Mouse (Mus musculus) embryonic facial prominence, embryonic 12.5 days (tissue): ENCODE measurements around the gene Shank1. TPM values are rescaled to one million over a fixed set of nuclear protein-coding genes. Genes with fewer than 3 reads are reported as not detected.

Experiments used
- ATAC-seq: fragments of 200-750 bp; cut with Nextera tagmentation; 2 replicates; pipeline ENCODE4 v1.8.0; 2017; ENCODE audit not compliant: insufficient number of reproducible peaks, insufficient read depth, low FRiP score, low TSS enrichment
- H3K27ac ChIP-seq: fragments of 300-500 bp; sonication (generic); 2 replicates; pipeline ENCODE4 v1.5.1; 2016; ENCODE audit warnings: mild to moderate bottlenecking
- H3K27me3 ChIP-seq: fragments of 300-500 bp; sonication (generic); 2 replicates; pipeline ENCODE4 v1.6.1; 2016; ENCODE audit warnings: mild to moderate bottlenecking, moderate library complexity
- H3K36me3 ChIP-seq: fragments of 300-500 bp; sonication (generic); 2 replicates; pipeline ENCODE4 v1.6.1; 2016; ENCODE audit warnings: mild to moderate bottlenecking
- H3K4me1 ChIP-seq: fragments of 300-500 bp; sonication (generic); 2 replicates; pipeline ENCODE4 v1.6.1; 2016
- H3K4me2 ChIP-seq: fragments of 300-500 bp; sonication (generic); replicated peaks from 2 replicates; pipeline ENCODE4 v1.6.1; 2016; ENCODE audit warnings: mild to moderate bottlenecking, moderate library complexity
- H3K4me3 ChIP-seq: fragments of 300-500 bp; sonication (generic); 2 replicates; pipeline ENCODE4 v1.5.1; 2016; ENCODE audit warnings: mild to moderate bottlenecking
- H3K9ac ChIP-seq: fragments of 300-500 bp; sonication (generic); 2 replicates; pipeline ENCODE4 v1.6.1; 2016; ENCODE audit warnings: mild to moderate bottlenecking, moderate library complexity
- H3K9me3 ChIP-seq: fragments of 300-500 bp; sonication (generic); 2 replicates; pipeline ENCODE4 v1.6.1; 2016; ENCODE audit warnings: mild to moderate bottlenecking, moderate library complexity
- WGBS: fragments of 180-500 bp; shearing (Covaris S2); methylation state at CpG from one replicate; pipeline ENCODE4 v1.1.7; 2016; 5-methylcytosine and 5-hydroxymethylcytosine counted together
- polyA plus RNA-seq: library from polyadenylated mRNA; unstranded; fragments of >200 nt; fragmentation: Nextera tagmentation; extraction: Ambion mirVana; gene quantifications from 2 replicates; pipeline ENCODE4 v1.2.1, GENCODE M21; 2016

Gene Shank1
- polyA plus RNA-seq, 1 experiment from 2014 or later, result 2.4 TPM

GRCm38 (mm10) chr7:44326614-44327013, 16.6 kb downstream of the Shank1 start:
- H3K9ac ChIP-seq, result no peak overlapping the region
- H3K9me3 ChIP-seq, result no peaks in the 10 kb centered on the region
- H3K4me3 ChIP-seq, result no peak overlapping the region
- H3K4me2 ChIP-seq, result no peak overlapping the region
- peaks cover 21% of the 10 kb centered on the region; the same call in 1 of the 2 replicates for H3K27me3 ChIP-seq
- H3K36me3 ChIP-seq, result no peaks in the 10 kb centered on the region
- H3K27ac ChIP-seq, result no peak overlapping the region
- ATAC-seq, result no peak
- H3K4me1 ChIP-seq, result no peaks in the 10 kb centered on the region
- 63% methylated on average over 6 of the region's 6 CpGs for WGBS

GRCm38 (mm10) chr7:44332336-44332735, 22.3 kb downstream of the Shank1 start:
- H3K9me3 ChIP-seq, result no peaks in the 10 kb centered on the region
- no peak overlapping the region for H3K4me3 ChIP-seq
- WGBS, result 59% methylated on average over 3 of the region's 3 CpGs
- no peak overlapping the region for H3K27ac ChIP-seq
- peaks cover 8% of the 10 kb centered on the region for H3K4me1 ChIP-seq
- no peaks in the 10 kb centered on the region for H3K36me3 ChIP-seq
- H3K27me3 ChIP-seq, result peaks cover 53% of the 10 kb centered on the region
- no peak overlapping the region for H3K9ac ChIP-seq
- no peak for ATAC-seq
- no peak overlapping the region for H3K4me2 ChIP-seq

- no peaks in the 10 kb centered on the region for H3K36me3 ChIP-seq
- no peak overlapping the region for H3K9ac ChIP-seq
- no peak overlapping the region for H3K4me3 ChIP-seq
- no peaks in the 10 kb centered on the region for H3K9me3 ChIP-seq
- no peak for ATAC-seq
- peaks cover 8% of the 10 kb centered on the region for H3K4me1 ChIP-seq
- no peak overlapping the region for H3K27ac ChIP-seq
- H3K4me2 ChIP-seq, result no peak overlapping the region
- WGBS, result 64% methylated on average over 14 of the region's 14 CpGs
- peaks cover 69% of the 10 kb centered on the region for H3K27me3 ChIP-seq
Measured at GRCm38 (mm10) chr7:44334139-44334538, 24.1 kb downstream of the Shank1 start.

GRCm38 (mm10) chr7:44335031-44335878, 25.2 kb downstream of the Shank1 start:
- Histone ChIP-seq H3K27ac (0 out of 2 replicates have a peak overlapping the region, but pooled peaks have one; percentile 36), H3K4me3 (peak overlapping the region; percentile 45), H3K9me3 (no peaks in the 10 kb centered on the region), H3K9ac (peak overlapping the region; percentile 36; the same call in 1 of the 2 replicates), H3K27me3 (peaks cover 80% of the 10 kb centered on the region), H3K4me1 (peaks cover 8% of the 10 kb centered on the region), H3K36me3 (no peaks in the 10 kb centered on the region), H3K4me2 (peak overlapping the region; percentile 90)
- WGBS, result 4% methylated on average over 27 of the region's 40 CpGs
- ATAC-seq, result peak; percentile 43; the same call in 1 of the 2 replicates

GRCm38 (mm10) chr7:44336046-44337021, 26.3 kb downstream of the Shank1 start:
- Histone ChIP-seq H3K9ac (peak overlapping the region; percentile 36; the same call in 1 of the 2 replicates), H3K36me3 (no peaks in the 10 kb centered on the region), H3K27ac (0 out of 2 replicates have a peak overlapping the region, but pooled peaks have one; percentile 36), H3K4me3 (peak overlapping the region; percentile 45), H3K4me2 (peak overlapping the region; percentile 90), H3K9me3 (no peaks in the 10 kb centered on the region), H3K27me3 (peaks cover 88% of the 10 kb centered on the region), H3K4me1 (peaks cover 8% of the 10 kb centered on the region)
- 2% methylated on average over 41 of the region's 54 CpGs for WGBS
- no peak for ATAC-seq

GRCm38 (mm10) chr7:44337121-44337849, 27.2 kb downstream of the Shank1 start:
- H3K27me3 ChIP-seq, result peaks cover 94% of the 10 kb centered on the region
- no peaks in the 10 kb centered on the region for H3K9me3 ChIP-seq
- no peaks in the 10 kb centered on the region for H3K36me3 ChIP-seq
- no peak overlapping the region for H3K9ac ChIP-seq
- no peak for ATAC-seq
- H3K4me3 ChIP-seq, result no peak overlapping the region
- H3K4me1 ChIP-seq, result peaks cover 8% of the 10 kb centered on the region
- peak overlapping the region; percentile 90; the same call in 1 of the 2 replicates for H3K4me2 ChIP-seq
- WGBS, result 4% methylated on average over 32 of the region's 32 CpGs
- H3K27ac ChIP-seq, result no peak overlapping the region

GRCm38 (mm10) chr7:44340226-44340625, 30.2 kb downstream of the Shank1 start:
- Histone ChIP-seq H3K27me3 (peaks cover 90% of the 10 kb centered on the region), H3K9ac (no peak overlapping the region), H3K4me3 (no peak overlapping the region), H3K27ac (no peak overlapping the region), H3K9me3 (no peaks in the 10 kb centered on the region), H3K4me1 (peaks cover 12% of the 10 kb centered on the region), H3K4me2 (no peak overlapping the region), H3K36me3 (no peaks in the 10 kb centered on the region)
- no peak for ATAC-seq
- WGBS, result 67% methylated on average over 6 of the region's 6 CpGs

- Histone ChIP-seq H3K4me2 (no peak overlapping the region), H3K9ac (no peak overlapping the region), H3K4me1 (peaks cover 7% of the 10 kb centered on the region), H3K36me3 (no peaks in the 10 kb centered on the region), H3K4me3 (no peak overlapping the region), H3K27ac (no peak overlapping the region), H3K9me3 (no peaks in the 10 kb centered on the region), H3K27me3 (peaks cover 86% of the 10 kb centered on the region)
- 88% methylated on average over 10 of the region's 10 CpGs for WGBS
- no peak for ATAC-seq
Measured at GRCm38 (mm10) chr7:44341119-44341518, 31.1 kb downstream of the Shank1 start.

- H3K4me2 ChIP-seq, result no peak overlapping the region
- no peak overlapping the region for H3K9ac ChIP-seq
- H3K27ac ChIP-seq, result no peak overlapping the region
- no peak overlapping the region for H3K4me3 ChIP-seq
- no peaks in the 10 kb centered on the region for H3K36me3 ChIP-seq
- 0 out of 2 replicates have a peak, but pooled peaks cover 4% of the 10 kb centered on the region for H3K4me1 ChIP-seq
- H3K27me3 ChIP-seq, result peaks cover 81% of the 10 kb centered on the region
- no peaks in the 10 kb centered on the region for H3K9me3 ChIP-seq
- no peak for ATAC-seq
- 59% methylated on average over 5 of the region's 5 CpGs for WGBS
Measured at GRCm38 (mm10) chr7:44341714-44342113, 31.7 kb downstream of the Shank1 start.

GRCm38 (mm10) chr7:44343459-44344015, 33.5 kb downstream of the Shank1 start:
- Histone ChIP-seq H3K27ac (no peak overlapping the region), H3K4me2 (no peak overlapping the region), H3K9ac (no peak overlapping the region), H3K4me3 (no peak overlapping the region), H3K9me3 (no peaks in the 10 kb centered on the region), H3K27me3 (peaks cover 77% of the 10 kb centered on the region), H3K36me3 (no peaks in the 10 kb centered on the region), H3K4me1 (0 out of 2 replicates have a peak, but pooled peaks cover 4% of the 10 kb centered on the region)
- 20% methylated on average over 11 of the region's 11 CpGs for WGBS
- no peak for ATAC-seq
